Mouse (Mus musculus): ENCODE results near the gene Uggt2.
"Not testable (repeated sequence)": the region's sequence is repeated elsewhere in the genome, so short reads cannot be mapped to it uniquely, and the experiment has no call there.

Uggt2 gene

DNA sequence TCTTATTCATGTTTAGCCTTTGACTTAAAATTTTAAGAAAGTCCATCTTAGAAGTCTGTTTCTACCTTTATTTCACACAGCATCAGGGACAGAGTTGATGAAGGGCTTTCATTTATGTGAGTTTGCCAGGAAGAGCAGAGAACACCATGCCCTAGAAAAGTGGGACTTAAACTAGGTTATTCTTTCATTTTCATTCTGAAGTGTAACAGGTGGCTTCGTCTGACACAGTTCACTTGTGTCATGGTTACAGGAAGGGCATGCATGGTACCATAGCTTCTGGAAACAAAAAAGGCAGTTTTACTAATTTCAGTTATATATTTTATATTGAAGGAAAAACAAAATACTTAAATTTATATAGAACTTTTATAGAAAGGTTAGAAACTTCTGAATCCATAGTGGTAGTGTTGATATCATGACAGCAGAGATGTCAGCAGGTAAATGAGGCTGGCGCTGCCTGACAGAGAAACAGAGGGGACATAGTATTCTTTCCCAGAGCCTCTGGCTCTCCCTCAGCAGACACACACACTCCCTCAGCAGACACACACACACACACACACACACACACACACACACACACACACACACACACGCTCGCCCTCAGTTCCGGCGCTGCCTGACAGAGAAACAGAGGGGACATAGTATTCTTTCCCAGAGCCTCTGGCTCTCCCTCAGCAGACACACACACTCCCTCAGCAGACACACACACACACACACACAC lies 117.4 kb downstream of the Uggt2 start:
- DNase-seq (ENCODE audit: low spot score in 2 of 2): not testable (repeated sequence)

GRCm38 (mm10) chr14:118980890-118981289 lies 118.3 kb downstream of the Uggt2 start:
- no peak for DNase-seq (ENCODE audit: low spot score in 2 of 2)

- no peak for DNase-seq (ENCODE audit: low spot score in 2 of 2)
Measured at GRCm38 (mm10) chr14:118980358-118980757, 118.9 kb downstream of the Uggt2 start.

GRCm38 (mm10) chr14:118979571-118980325 lies 119.5 kb downstream of the Uggt2 start:
- DNase-seq (ENCODE audit: low spot score in 2 of 2): no peak

GRCm38 (mm10) chr14:118977136-118977816 lies 122.0 kb downstream of the Uggt2 start:
- no peak for DNase-seq (ENCODE audit: low spot score in 2 of 2)

- DNase-seq (ENCODE audit: low spot score in 2 of 2): no peak
Measured at GRCm38 (mm10) chr14:118972268-118972667, 127.0 kb downstream of the Uggt2 start.

DNA sequence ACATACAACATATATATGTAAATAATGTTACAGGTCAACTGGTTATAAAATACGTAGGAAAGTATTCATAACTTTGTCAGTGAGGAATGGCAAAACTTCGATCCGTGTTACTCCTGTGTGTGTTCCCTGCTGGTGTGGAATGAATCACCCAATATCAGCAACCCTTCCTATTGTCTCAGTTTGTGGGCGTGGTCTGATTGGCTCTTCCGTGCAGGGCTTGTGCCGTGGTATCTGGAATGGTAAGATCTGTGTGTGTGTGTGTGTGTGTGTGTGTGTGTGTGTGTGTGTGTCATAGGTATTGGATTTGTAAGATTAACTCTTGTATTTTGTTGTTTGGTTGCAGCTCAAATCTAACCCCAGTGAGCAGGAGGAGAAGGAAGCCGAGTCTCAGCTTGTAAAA lies 131.6 kb downstream of the Uggt2 start:
- DNase-seq (ENCODE audit: low spot score in 2 of 2): no peak

- DNase-seq (ENCODE audit: low spot score in 2 of 2): no peak
Measured at GRCm38 (mm10) chr14:118965356-118966000, 133.8 kb downstream of the Uggt2 start.

- DNase-seq (ENCODE audit: low spot score in 2 of 2): no peak
Measured at GRCm38 (mm10) chr14:118958010-118958409, 141.2 kb downstream of the Uggt2 start.

GRCm38 (mm10) chr14:118951912-118952583 lies 147.2 kb downstream of the Uggt2 start:
- no peak for DNase-seq (ENCODE audit: low spot score in 2 of 2)

DNA sequence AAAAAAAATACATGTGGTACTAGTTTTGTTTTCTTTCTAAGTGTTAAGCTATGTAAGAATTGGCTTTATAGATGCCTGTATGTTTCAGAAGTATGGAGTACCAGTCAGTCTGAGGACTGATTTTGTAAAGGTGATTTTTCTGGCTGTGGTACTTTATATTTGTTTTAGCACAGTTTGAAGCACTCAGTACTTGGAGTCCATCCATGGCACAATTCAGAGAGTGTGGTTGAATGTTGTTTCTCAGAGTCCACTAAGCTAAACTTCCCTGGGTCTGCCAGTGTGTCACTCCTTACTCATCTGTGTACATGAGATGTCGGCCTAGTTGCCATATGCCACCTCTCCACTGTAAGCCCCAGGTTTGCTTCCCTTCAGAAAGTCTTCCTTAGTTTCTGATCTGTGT lies 150.4 kb downstream of the Uggt2 start:
- no peak for DNase-seq (ENCODE audit: low spot score in 2 of 2)

DNA sequence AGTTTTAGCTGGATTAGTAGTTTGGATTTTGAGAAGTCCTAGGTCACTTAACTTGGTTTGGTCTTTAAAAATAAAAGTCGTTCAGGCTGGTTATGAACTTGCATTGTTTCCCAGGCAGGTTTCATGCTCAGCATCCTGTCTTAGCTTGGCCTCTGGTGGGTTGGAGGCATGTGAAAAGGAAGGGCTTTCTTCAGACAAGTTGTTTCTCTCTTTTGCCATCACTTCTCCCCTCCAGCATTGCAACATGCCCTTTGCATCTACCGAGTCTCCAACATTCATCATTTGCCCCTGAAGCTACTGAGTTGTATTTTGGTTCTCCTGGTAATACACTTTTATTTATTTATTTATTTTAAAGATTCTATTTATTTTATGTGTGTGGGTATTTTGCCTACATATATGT lies 154.5 kb downstream of the Uggt2 start:
- DNase-seq (ENCODE audit: low spot score in 2 of 2): no peak

GRCm38 (mm10) chr14:118942076-118942475 lies 157.2 kb downstream of the Uggt2 start:
- DNase-seq (ENCODE audit: low spot score in 2 of 2): no peak

DNA sequence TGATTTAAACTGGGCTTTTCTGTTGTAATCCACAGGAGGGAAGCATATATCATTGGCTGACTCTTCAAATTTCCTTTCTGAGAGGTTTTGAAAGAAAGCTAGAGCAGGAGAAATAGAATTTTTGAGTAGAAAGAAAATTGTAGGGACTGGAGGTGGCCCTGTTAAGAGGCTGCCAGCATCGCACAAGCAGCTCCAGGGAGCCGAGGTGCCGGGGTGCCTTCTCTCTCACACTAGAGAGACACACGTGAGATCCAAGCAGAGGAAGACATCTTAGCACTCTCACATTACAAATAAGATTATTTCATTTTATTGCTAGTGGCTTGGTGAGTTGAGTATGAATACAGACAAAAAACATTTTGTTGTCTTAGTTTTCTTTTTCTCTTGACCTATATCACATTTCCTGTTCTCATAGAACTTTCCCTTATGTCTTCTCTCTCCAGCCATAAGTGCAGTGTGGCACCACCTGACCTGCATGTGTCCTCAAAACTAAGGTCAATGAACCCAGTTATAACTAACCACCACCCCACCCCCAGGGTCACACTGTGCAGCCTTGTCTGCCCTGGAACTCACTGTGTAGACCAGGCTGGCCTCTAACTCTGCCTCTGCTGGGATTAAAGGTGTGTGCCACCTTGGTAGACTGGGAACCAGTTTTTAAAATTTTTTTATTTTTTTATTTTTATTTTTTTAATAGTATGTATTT lies 158.3 kb downstream of the Uggt2 start:
- no peak for DNase-seq (ENCODE audit: low spot score in 2 of 2)

- DNase-seq (ENCODE audit: low spot score in 2 of 2): no peak
Measured at GRCm38 (mm10) chr14:118938551-118938950, 160.7 kb downstream of the Uggt2 start.

DNA sequence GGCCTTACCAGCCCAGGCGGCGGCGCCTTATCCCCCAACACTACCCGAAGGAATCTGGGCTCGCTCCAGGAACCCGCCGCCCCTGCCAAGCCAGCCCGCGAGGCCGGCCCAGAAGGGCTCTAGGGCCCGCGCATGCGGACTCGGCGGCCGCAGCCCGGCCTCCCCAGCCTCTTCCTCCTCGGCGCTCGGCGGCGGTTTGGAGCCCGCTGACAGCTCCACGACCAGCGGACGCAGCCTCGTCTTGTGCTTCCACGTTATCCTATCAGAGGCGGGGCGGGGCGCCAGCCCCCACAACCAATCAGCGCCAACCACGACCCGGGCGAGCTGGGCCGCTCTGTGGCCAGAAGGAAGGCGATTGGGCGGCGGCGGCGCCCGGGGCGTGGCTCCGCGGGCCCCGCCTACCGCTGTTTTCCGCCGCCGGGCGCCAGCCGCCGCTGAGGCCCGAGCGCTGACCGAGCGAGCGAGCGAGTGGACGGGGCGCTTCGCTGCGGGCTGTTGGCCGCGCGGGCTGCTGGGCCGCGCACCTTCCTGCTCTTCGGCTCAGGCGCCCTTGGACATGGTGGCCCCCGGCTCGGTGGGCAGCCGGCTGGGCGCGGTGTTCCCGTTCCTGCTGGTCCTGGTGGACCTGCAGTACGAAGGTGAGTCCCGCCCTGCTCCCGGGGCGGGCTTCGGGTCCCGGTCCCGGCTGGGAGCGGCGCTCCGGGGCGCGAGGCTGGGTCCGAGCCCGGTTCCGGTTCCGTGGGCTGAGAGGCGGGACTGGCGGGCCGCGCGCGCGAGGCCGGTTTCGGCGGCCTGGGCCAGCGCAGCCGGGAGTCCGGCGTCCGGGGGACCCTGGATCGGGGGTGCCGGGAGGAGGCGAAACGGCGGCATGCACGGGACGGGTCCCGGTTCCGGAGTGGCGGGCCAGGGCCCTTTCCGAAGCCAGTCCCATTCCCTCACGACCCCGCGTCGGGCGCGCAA lies 161.4 kb downstream of the Uggt2 start, which contains the start of gene Dnajc3:
Gene Dnajc3 (plus strand): TSS at position 444 of the 960 bp plus-strand sequence.
- DNase-seq (ENCODE audit: low spot score in 2 of 2): peak; percentile 100

- no peak for DNase-seq (ENCODE audit: low spot score in 2 of 2)
Measured at GRCm38 (mm10) chr14:118936952-118937351, 162.3 kb downstream of the Uggt2 start.

- DNase-seq (ENCODE audit: low spot score in 2 of 2): no peak
Measured at GRCm38 (mm10) chr14:118936236-118936635, 163.0 kb downstream of the Uggt2 start.
